Mouse (Mus musculus) myocyte (in vitro differentiated cells): ENCODE data around the gene Tef.

Source experiments
- MAX ChIP-seq: IDR thresholded peaks from one replicate; pipeline ENCODE4 v1.6.1; 2011; ENCODE audit warnings: low read depth, mild to moderate bottlenecking, control low read depth
- MYOD1 ChIP-seq, 3 experiments: IDR thresholded peaks; one replicate each; pipeline ENCODE4 v1.6.1; 2011; ENCODE audit warnings: control low read depth in 2 of 3, low read depth in 2 of 3, mild to moderate bottlenecking in 2 of 3, moderate library complexity in 1 of 3; ENCODE audit not compliant: insufficient read length in 2 of 3, control insufficient read depth in 1 of 3
- MYOG ChIP-seq, 3 experiments: IDR thresholded peaks; one replicate each; pipeline ENCODE4 v1.6.1; 2011; ENCODE audit warnings: control low read depth in 2 of 3, low read depth in 2 of 3, mild to moderate bottlenecking in 2 of 3; ENCODE audit not compliant: insufficient read length in 2 of 3, control insufficient read depth in 1 of 3, insufficient read depth in 1 of 3
- POLR2A ChIP-seq: IDR thresholded peaks from one replicate; pipeline ENCODE4 v1.6.1; 2011; ENCODE audit warnings: low read depth, mild to moderate bottlenecking, control low read depth, moderate library complexity; ENCODE audit not compliant: insufficient read length
- POLR2AphosphoS2 ChIP-seq: IDR thresholded peaks from one replicate; pipeline ENCODE4 v1.6.1; 2011; ENCODE audit warnings: low read depth, control low read depth; ENCODE audit not compliant: insufficient read length
- USF1 ChIP-seq: IDR thresholded peaks from one replicate; pipeline ENCODE4 v1.6.1; 2011; ENCODE audit warnings: low read depth, mild to moderate bottlenecking, control low read depth, moderate library complexity

- TF ChIP-seq POLR2AphosphoS2 (peak; percentile 35), POLR2A (no peak), MYOD1 (IDR thresholded peaks at IDR 0.05; ENCODE audit: control insufficient read depth in 1 of 3, insufficient read length in 2 of 3, low read depth in 2 of 3) (peak in 1 of 3 experiments; percentile 58), MAX (no peak), USF1 (no peak), MYOG (IDR thresholded peaks at IDR 0.05; ENCODE audit: control insufficient read depth in 1 of 3, insufficient read depth in 1 of 3, insufficient read length in 2 of 3, low read depth in 2 of 3) (peak in 1 of 3 experiments; percentile 15)
Measured at GRCm38 (mm10) chr15:81845724-81846123, 43.5 kb downstream of the Tef start.
